Mouse (Mus musculus) heart, embryonic 16.5 days (tissue): ENCODE measurements around the gene Vmn1r171. TPM values are rescaled to one million over a fixed set of nuclear protein-coding genes. Genes with fewer than 3 reads are reported as not detected.
"Not testable (repeated sequence)": the region's sequence is repeated elsewhere in the genome, so short reads cannot be mapped to it uniquely, and the experiment has no call there.

ENCODE experiments used
- ATAC-seq: fragments of 200-750 bp; cut with Nextera tagmentation; replicated peaks from 2 replicates; pipeline ENCODE4 v1.8.0; 2017; ENCODE audit warnings: moderate number of reproducible peaks; ENCODE audit not compliant: insufficient read depth, low FRiP score; ENCODE audit errors: extremely low read depth
- H3K27ac ChIP-seq: fragments of 300-500 bp; sonication (generic); 2 replicates; pipeline ENCODE4 v1.5.1; 2014; ENCODE audit warnings: mild to moderate bottlenecking, low read length, control low read depth, moderate library complexity
- H3K27me3 ChIP-seq: fragments of 300-500 bp; sonication (generic); 2 replicates; pipeline ENCODE4 v1.6.1; 2014; ENCODE audit warnings: low read length, mixed read lengths; ENCODE audit not compliant: control insufficient read depth, insufficient read depth
- H3K36me3 ChIP-seq: fragments of 300-500 bp; sonication (generic); 2 replicates; pipeline ENCODE4 v1.6.1; 2014; ENCODE audit not compliant: control insufficient read depth, insufficient read depth
- H3K4me1 ChIP-seq: fragments of 300-500 bp; sonication (generic); 2 replicates; pipeline ENCODE4 v1.6.1; 2014; ENCODE audit warnings: low read length, mixed read lengths; ENCODE audit not compliant: control insufficient read depth, insufficient read depth
- H3K4me2 ChIP-seq: fragments of 300-500 bp; sonication (generic); 2 replicates; pipeline ENCODE4 v1.6.1; 2014; ENCODE audit warnings: low read depth, mild to moderate bottlenecking, control low read depth, low read length
- H3K4me3 ChIP-seq: fragments of 300-500 bp; sonication (generic); 2 replicates; pipeline ENCODE4 v1.5.1; 2014; ENCODE audit warnings: mild to moderate bottlenecking, control low read depth, low read length
- H3K9ac ChIP-seq: fragments of 300-500 bp; sonication (generic); 2 replicates; pipeline ENCODE4 v1.6.1; 2014; ENCODE audit warnings: low read length, control low read depth
- H3K9me3 ChIP-seq: fragments of 300-500 bp; sonication (generic); replicated peaks from 2 replicates; pipeline ENCODE4 v1.6.1; 2016; ENCODE audit warnings: low read length; ENCODE audit not compliant: control insufficient read depth
- WGBS: fragments of 180-500 bp; shearing (Covaris S2); extraction: QIAGEN DNeasy Blood & Tissue Kit; methylation state at CpG from one replicate; pipeline ENCODE4 v1.1.7; 2014; 5-methylcytosine and 5-hydroxymethylcytosine counted together
- polyA plus RNA-seq: library from polyadenylated mRNA; unstranded; fragments of >200 nt; fragmentation: Nextera tagmentation; extraction: Ambion mirVana; gene quantifications from 2 replicates; pipeline ENCODE4 v1.2.1, GENCODE M21; 2015

Vmn1r171 gene
- not detected in 2 replicates for polyA plus RNA-seq

GRCm38 (mm10) chr7:23630422-23630821 lies at the start of gene Vmn1r171:
Gene Vmn1r171 (plus strand): TSS chr7:23630722.
- Histone ChIP-seq H3K27ac (no peak within 1 kb of the TSS), H3K4me2 (no peak within 1 kb of the TSS), H3K4me3 (no peak within 1 kb of the TSS), H3K9me3 (peaks cover 4% of the 10 kb centered on the region; the same call in 1 of the 2 replicates), H3K27me3 (no peaks in the 10 kb centered on the region), H3K36me3 (no peaks in the 10 kb centered on the region), H3K9ac (no peak within 1 kb of the TSS), H3K4me1 (no peaks in the 10 kb centered on the region)
- ATAC-seq = no peak

- not testable (repeated sequence) for H3K27me3 ChIP-seq, ATAC-seq, H3K36me3 ChIP-seq, H3K4me3 ChIP-seq, H3K27ac ChIP-seq, H3K4me2 ChIP-seq, H3K9ac ChIP-seq, H3K4me1 ChIP-seq, H3K9me3 ChIP-seq
- 17% methylated on average over 1 of the region's 1 CpGs for WGBS
These were observed 24.6 kb upstream of the Vmn1r171 start, which contains the start of gene Vmn1r170 for GRCm38 (mm10) chr7:23605875-23606274. Gene Vmn1r170 (plus strand): TSS chr7:23606175.

GRCm38 (mm10) chr7:23658016-23658415 lies 27.5 kb downstream of the Vmn1r171 start, which contains the start of gene Vmn1r172:
Gene Vmn1r172 (plus strand): TSS chr7:23658316.
- no peak within 1 kb of the TSS for H3K4me2 ChIP-seq
- H3K36me3 ChIP-seq = no peaks in the 10 kb centered on the region
- H3K27me3 ChIP-seq = no peaks in the 10 kb centered on the region
- no peak within 1 kb of the TSS for H3K9ac ChIP-seq
- H3K9me3 ChIP-seq = no peaks in the 10 kb centered on the region
- H3K4me1 ChIP-seq = no peaks in the 10 kb centered on the region
- H3K27ac ChIP-seq = no peak within 1 kb of the TSS
- 66% methylated on average over 2 of the region's 2 CpGs for WGBS
- no peak within 1 kb of the TSS for H3K4me3 ChIP-seq
- ATAC-seq = no peak

Other genes with a start within 250 kb of the Vmn1r171 start
- not detected in 2 replicates for gene Nlrp5, start 244.8 kb upstream of the Vmn1r171 start, polyA plus RNA-seq
- gene Vmn1r167, start 123.5 kb upstream of the Vmn1r171 start, polyA plus RNA-seq = not detected in 2 replicates
- gene Vmn1r168, start 91.0 kb upstream of the Vmn1r171 start, polyA plus RNA-seq = not detected in 2 replicates
- not detected in 2 replicates for gene Vmn1r169, start 55.2 kb upstream of the Vmn1r171 start, polyA plus RNA-seq
- not detected in 2 replicates for gene Vmn1r170, start 24.5 kb upstream of the Vmn1r171 start, polyA plus RNA-seq
- gene Vmn1r172, start 27.6 kb downstream of the Vmn1r171 start, polyA plus RNA-seq = not detected in 2 replicates
- gene Vmn1r173, start 70.0 kb downstream of the Vmn1r171 start, polyA plus RNA-seq = not detected in 2 replicates
- not detected in 2 replicates for gene Vmn1r174, start 121.5 kb downstream of the Vmn1r171 start, polyA plus RNA-seq
- not detected in 2 replicates for gene Vmn1r175, start 179.9 kb downstream of the Vmn1r171 start, polyA plus RNA-seq
- not detected in 2 replicates for gene Vmn1r176, start 206.7 kb downstream of the Vmn1r171 start, polyA plus RNA-seq
- gene Vmn1r177, start 235.7 kb downstream of the Vmn1r171 start, polyA plus RNA-seq = not detected in 2 replicates